Mouse (Mus musculus) midbrain, postnatal 0 days (tissue): ENCODE results near the gene Ypel2. TPM values are rescaled to one million over a fixed set of nuclear protein-coding genes. Genes with fewer than 3 reads are reported as not detected.
A peak's percentile ranks its signal among the peaks of the same experiment; 100 is the strongest.

Experiments
- ATAC-seq: fragments of 200-750 bp; cut with Nextera tagmentation; 2 replicates; pipeline ENCODE4 v1.8.0; 2017; ENCODE audit warnings: moderate number of reproducible peaks, mild to moderate bottlenecking, moderate TSS enrichment, moderate library complexity; ENCODE audit not compliant: low FRiP score
- DNase-seq: peaks from one replicate; pipeline ENCODE4 v3.0.0-alpha.2; 2015; ENCODE audit warnings: low spot score
- H3K27ac ChIP-seq: fragments of 300-500 bp; sonication (generic); 2 replicates; pipeline ENCODE4 v1.5.1; 2014; ENCODE audit warnings: low read depth, mild to moderate bottlenecking, low read length, mixed read lengths
- H3K27me3 ChIP-seq: fragments of 300-500 bp; sonication (generic); 2 replicates; pipeline ENCODE4 v1.6.1; 2014; ENCODE audit warnings: low read length, control low read depth, mixed read lengths; ENCODE audit not compliant: insufficient read depth
- H3K36me3 ChIP-seq: fragments of 300-500 bp; sonication (generic); 2 replicates; pipeline ENCODE4 v1.6.1; 2014; ENCODE audit warnings: low read length, control low read depth, mixed read lengths; ENCODE audit not compliant: insufficient read depth
- H3K4me1 ChIP-seq: fragments of 300-500 bp; sonication (generic); 2 replicates; pipeline ENCODE4 v1.6.1; 2014; ENCODE audit warnings: mild to moderate bottlenecking, control low read depth, antibody characterized with exemption, low read length, mixed read lengths; ENCODE audit not compliant: insufficient read depth
- H3K4me2 ChIP-seq: fragments of 300-500 bp; sonication (generic); 2 replicates; pipeline ENCODE4 v1.6.1; 2014; ENCODE audit warnings: low read depth, mild to moderate bottlenecking, low read length, mixed read lengths; ENCODE audit not compliant: poor library complexity, severe bottlenecking
- H3K4me3 ChIP-seq: fragments of 300-500 bp; sonication (generic); 2 replicates; pipeline ENCODE4 v1.5.1; 2014; ENCODE audit warnings: low read depth, mild to moderate bottlenecking, low read length, moderate library complexity
- H3K9ac ChIP-seq: fragments of 300-500 bp; sonication (generic); replicated peaks from 2 replicates; pipeline ENCODE4 v1.6.1; 2014; ENCODE audit warnings: mild to moderate bottlenecking, low read length, moderate library complexity, mixed read lengths; ENCODE audit not compliant: poor library complexity, severe bottlenecking
- H3K9me3 ChIP-seq: fragments of 300-500 bp; sonication (generic); 2 replicates; pipeline ENCODE4 v1.6.1; 2016; ENCODE audit warnings: low read length, control low read depth
- CTCF ChIP-seq: IDR thresholded peaks from 2 replicates; pipeline ENCODE4 v1.5.1; 2016; ENCODE audit warnings: antibody characterized with exemption, mild to moderate bottlenecking
- WGBS: fragments of 180-500 bp; shearing (Covaris S2); extraction: QIAGEN DNeasy Blood & Tissue Kit; methylation state at CpG from one replicate; pipeline ENCODE4 v1.1.7; 2014; 5-methylcytosine and 5-hydroxymethylcytosine counted together
- polyA plus RNA-seq: library from polyadenylated mRNA; unstranded; fragments of >200 nt; fragmentation: Nextera tagmentation; extraction: Ambion mirVana; gene quantifications from 2 replicates; pipeline ENCODE4 v1.2.1, GENCODE M21; 2015
- total RNA-seq: library from RNA; depleted of rRNA; stranded (reverse); fragments of >200 nt; gene quantifications from 2 replicates; pipeline ENCODE4 v1.2.3, GENCODE M21; 2014

The Ypel2 gene
- total and polyA plus RNA-seq, 2 experiments from 2014 or later: 4.3 to 5.8 TPM

- 74% methylated on average over 3 of the region's 3 CpGs for WGBS
- H3K9ac ChIP-seq: no peak overlapping the region
- no peak for DNase-seq
- H3K4me2 ChIP-seq: no peak overlapping the region
- no peak for TF ChIP-seq CTCF
- no peak overlapping the region for H3K27ac ChIP-seq
- H3K36me3 ChIP-seq: no peaks in the 10 kb centered on the region
- no peak overlapping the region for H3K4me3 ChIP-seq
- no peak for ATAC-seq
- no peaks in the 10 kb centered on the region for H3K9me3 ChIP-seq
- no peaks in the 10 kb centered on the region for H3K27me3 ChIP-seq
- no peaks in the 10 kb centered on the region for H3K4me1 ChIP-seq
Observed at GRCm38 (mm10) chr11:86938551-86938950, 55.0 kb downstream of the Ypel2 start.

GRCm38 (mm10) chr11:86938108-86938507 lies 55.4 kb downstream of the Ypel2 start:
- DNase-seq (no peak), ATAC-seq (no peak)
- Histone ChIP-seq H3K36me3 (no peaks in the 10 kb centered on the region), H3K4me1 (no peaks in the 10 kb centered on the region), H3K27ac (no peak overlapping the region), H3K27me3 (no peaks in the 10 kb centered on the region), H3K4me3 (no peak overlapping the region), H3K9ac (no peak overlapping the region), H3K9me3 (no peaks in the 10 kb centered on the region), H3K4me2 (no peak overlapping the region)
- no peak for TF ChIP-seq CTCF
- 93% methylated on average over 4 of the region's 4 CpGs for WGBS

GRCm38 (mm10) chr11:86936938-86937337 lies 56.6 kb downstream of the Ypel2 start:
- TF ChIP-seq CTCF: no peak

GRCm38 (mm10) chr11:86934895-86935294 lies 58.6 kb downstream of the Ypel2 start:
- H3K4me3 ChIP-seq: no peak overlapping the region
- ATAC-seq (no peak), DNase-seq (no peak)
- H3K27ac ChIP-seq: no peak overlapping the region
- TF ChIP-seq CTCF: no peak
- H3K9ac ChIP-seq: no peak overlapping the region
- WGBS: 71% methylated on average over 2 of the region's 2 CpGs
- H3K9me3 ChIP-seq: no peaks in the 10 kb centered on the region
- no peak overlapping the region for H3K4me2 ChIP-seq
- H3K27me3 ChIP-seq: no peaks in the 10 kb centered on the region
- H3K36me3 ChIP-seq: no peaks in the 10 kb centered on the region
- peaks cover 6% of the 10 kb centered on the region; the same call in 1 of the 2 replicates for H3K4me1 ChIP-seq

More at GRCm38 (mm10) chr11:86936938-86937337, 56.6 kb downstream of the Ypel2 start:
- no peak overlapping the region for H3K27ac ChIP-seq
- no peaks in the 10 kb centered on the region for H3K36me3 ChIP-seq
- DNase-seq: no peak
- no peak overlapping the region for H3K9ac ChIP-seq
- H3K4me1 ChIP-seq: no peaks in the 10 kb centered on the region
- WGBS: 29% methylated on average over 9 of the region's 9 CpGs
- H3K27me3 ChIP-seq: no peaks in the 10 kb centered on the region
- H3K4me3 ChIP-seq: no peak overlapping the region
- H3K4me2 ChIP-seq: no peak overlapping the region
- no peaks in the 10 kb centered on the region for H3K9me3 ChIP-seq
- ATAC-seq: no peak

- Histone ChIP-seq H3K9ac (no peak overlapping the region), H3K4me3 (no peak overlapping the region), H3K4me2 (no peak overlapping the region), H3K36me3 (no peaks in the 10 kb centered on the region), H3K27ac (no peak overlapping the region), H3K9me3 (no peaks in the 10 kb centered on the region), H3K4me1 (peaks cover 6% of the 10 kb centered on the region; the same call in 1 of the 2 replicates), H3K27me3 (no peaks in the 10 kb centered on the region)
- TF ChIP-seq CTCF: no peak
- 95% methylated on average over 2 of the region's 2 CpGs for WGBS
- ATAC-seq (no peak), DNase-seq (no peak)
Observed at GRCm38 (mm10) chr11:86932201-86932600, 61.3 kb downstream of the Ypel2 start.

GRCm38 (mm10) chr11:86930636-86931180 lies 62.8 kb downstream of the Ypel2 start:
- WGBS: 44% methylated on average over 10 of the region's 10 CpGs
- Histone ChIP-seq H3K9ac (no peak overlapping the region), H3K27ac (peak overlapping the region; percentile 76), H3K27me3 (no peaks in the 10 kb centered on the region), H3K4me2 (no peak overlapping the region), H3K4me1 (peaks cover 6% of the 10 kb centered on the region; the same call in 1 of the 2 replicates), H3K4me3 (no peak overlapping the region), H3K9me3 (no peaks in the 10 kb centered on the region), H3K36me3 (no peaks in the 10 kb centered on the region)
- peak; percentile 49; the same call in 1 of the 2 replicates for ATAC-seq
- no peak for TF ChIP-seq CTCF
- DNase-seq: peak; percentile 71
